Mouse (Mus musculus): ENCODE results near the gene Mrpl23. TPM values are rescaled to one million over a fixed set of nuclear protein-coding genes. Genes with fewer than 3 reads are reported as not detected.

Gene Mrpl23
- polyA plus RNA-seq, 1 experiment = 5.9 TPM

DNA sequence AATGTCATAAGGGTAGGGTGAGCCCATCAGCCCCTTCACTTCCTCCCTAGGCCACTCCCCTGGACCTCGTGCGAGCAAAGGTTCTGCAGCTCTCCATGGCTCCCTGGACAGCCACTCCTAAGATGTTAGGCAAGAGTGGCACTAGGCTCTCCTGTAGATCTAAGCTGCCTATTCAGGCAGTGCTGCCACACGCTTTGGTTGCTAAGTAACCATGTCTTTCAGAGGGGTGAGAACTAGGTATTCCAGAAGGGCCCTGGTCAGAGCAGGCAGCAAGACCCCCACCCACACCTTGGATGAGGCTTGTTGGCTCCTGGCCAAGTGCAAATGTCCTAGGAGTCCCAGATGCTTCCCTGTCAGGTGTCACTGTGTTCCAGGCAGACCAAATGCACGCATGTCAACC is 26.0 kb upstream of the Mrpl23 start:
- no peak overlapping the region for H3K27ac ChIP-seq (ENCODE audit: control insufficient read depth, insufficient read depth, low read depth, low read length)
- no peaks in the 10 kb centered on the region for H3K4me1 ChIP-seq (ENCODE audit: control insufficient read depth, insufficient read depth, low read length)
- H3K36me3 ChIP-seq (ENCODE audit: control insufficient read depth, insufficient read depth, low read length) = no peaks in the 10 kb centered on the region

DNA sequence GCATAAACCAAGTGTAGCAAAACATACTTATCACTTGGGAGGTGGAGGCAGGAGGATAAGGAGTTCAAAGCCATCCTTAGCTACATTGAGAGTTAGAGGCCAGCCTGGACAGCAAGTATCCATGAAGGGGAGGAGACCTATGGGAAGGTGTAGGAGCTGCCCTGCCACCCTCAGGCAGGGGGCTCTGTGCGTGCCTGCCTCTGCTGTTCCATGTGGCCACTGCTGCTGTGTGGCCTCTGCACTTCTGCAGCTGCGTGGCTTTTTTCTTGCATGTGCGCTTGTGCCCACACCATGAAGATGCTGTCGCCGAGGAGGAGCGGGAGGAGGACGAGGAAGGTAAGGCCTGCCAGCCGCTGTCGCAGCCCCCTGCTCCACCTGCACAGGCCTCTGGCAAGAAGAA is 25.0 kb upstream of the Mrpl23 start:
- Histone ChIP-seq H3K36me3 (ENCODE audit: control insufficient read depth, insufficient read depth, low read length) (no peaks in the 10 kb centered on the region), H3K27me3 (ENCODE audit: control insufficient read depth, insufficient read depth, low read length) (no peaks in the 10 kb centered on the region), H3K4me3 (ENCODE audit: control insufficient read depth, low read depth, low read length) (no peak overlapping the region), H3K4me1 (ENCODE audit: control insufficient read depth, insufficient read depth, low read length) (no peaks in the 10 kb centered on the region), H3K27ac (ENCODE audit: control insufficient read depth, insufficient read depth, low read depth, low read length) (no peak overlapping the region)
- no peak for TF ChIP-seq POLR2A (IDR thresholded peaks at IDR 0.05; ENCODE audit: control insufficient read depth, low read depth, low read length)
- no peak for TF ChIP-seq CTCF (IDR thresholded peaks at IDR 0.05; ENCODE audit: control insufficient read depth, insufficient read depth, insufficient replicate concordance, low read depth, low read length)

More for the DNA sequence above, 26.0 kb upstream of the Mrpl23 start:
- TF ChIP-seq CTCF (IDR thresholded peaks at IDR 0.05; ENCODE audit: control insufficient read depth, insufficient read depth, insufficient replicate concordance, low read depth, low read length) (no peak), POLR2A (IDR thresholded peaks at IDR 0.05; ENCODE audit: control insufficient read depth, low read depth, low read length) (no peak)
- Histone ChIP-seq H3K27me3 (ENCODE audit: control insufficient read depth, insufficient read depth, low read length) (no peaks in the 10 kb centered on the region), H3K4me3 (ENCODE audit: control insufficient read depth, low read depth, low read length) (no peak overlapping the region)

DNA sequence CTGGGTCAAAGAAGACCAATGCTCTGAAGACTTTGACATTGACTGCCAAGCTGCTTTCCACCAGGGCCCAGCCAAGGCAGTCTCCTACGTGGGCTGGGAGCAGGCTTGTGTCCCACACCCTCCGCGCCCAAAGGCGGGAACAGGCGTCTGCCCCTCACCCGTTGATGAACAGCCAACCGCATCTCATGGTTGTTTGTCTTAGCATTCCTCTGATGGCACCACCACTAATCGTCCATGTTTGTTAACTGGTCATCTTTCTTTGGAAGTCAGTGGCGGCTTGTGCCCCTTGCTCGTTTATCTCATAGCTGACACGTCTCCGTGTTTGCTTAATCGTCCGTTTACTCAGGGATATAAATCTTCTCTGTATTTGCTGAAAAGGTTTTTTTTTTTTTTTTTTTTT is 23.0 kb upstream of the Mrpl23 start:
- H3K4me1 ChIP-seq (ENCODE audit: control insufficient read depth, insufficient read depth, low read length) = no peaks in the 10 kb centered on the region
- no peaks in the 10 kb centered on the region for H3K27me3 ChIP-seq (ENCODE audit: control insufficient read depth, insufficient read depth, low read length)
- no peaks in the 10 kb centered on the region for H3K36me3 ChIP-seq (ENCODE audit: control insufficient read depth, insufficient read depth, low read length)
- H3K4me3 ChIP-seq (ENCODE audit: control insufficient read depth, low read depth, low read length) = no peak overlapping the region
- H3K27ac ChIP-seq (ENCODE audit: control insufficient read depth, insufficient read depth, low read depth, low read length) = no peak overlapping the region
- no peak for TF ChIP-seq POLR2A (IDR thresholded peaks at IDR 0.05; ENCODE audit: control insufficient read depth, low read depth, low read length)
- no peak for TF ChIP-seq CTCF (IDR thresholded peaks at IDR 0.05; ENCODE audit: control insufficient read depth, insufficient read depth, insufficient replicate concordance, low read depth, low read length)

DNA sequence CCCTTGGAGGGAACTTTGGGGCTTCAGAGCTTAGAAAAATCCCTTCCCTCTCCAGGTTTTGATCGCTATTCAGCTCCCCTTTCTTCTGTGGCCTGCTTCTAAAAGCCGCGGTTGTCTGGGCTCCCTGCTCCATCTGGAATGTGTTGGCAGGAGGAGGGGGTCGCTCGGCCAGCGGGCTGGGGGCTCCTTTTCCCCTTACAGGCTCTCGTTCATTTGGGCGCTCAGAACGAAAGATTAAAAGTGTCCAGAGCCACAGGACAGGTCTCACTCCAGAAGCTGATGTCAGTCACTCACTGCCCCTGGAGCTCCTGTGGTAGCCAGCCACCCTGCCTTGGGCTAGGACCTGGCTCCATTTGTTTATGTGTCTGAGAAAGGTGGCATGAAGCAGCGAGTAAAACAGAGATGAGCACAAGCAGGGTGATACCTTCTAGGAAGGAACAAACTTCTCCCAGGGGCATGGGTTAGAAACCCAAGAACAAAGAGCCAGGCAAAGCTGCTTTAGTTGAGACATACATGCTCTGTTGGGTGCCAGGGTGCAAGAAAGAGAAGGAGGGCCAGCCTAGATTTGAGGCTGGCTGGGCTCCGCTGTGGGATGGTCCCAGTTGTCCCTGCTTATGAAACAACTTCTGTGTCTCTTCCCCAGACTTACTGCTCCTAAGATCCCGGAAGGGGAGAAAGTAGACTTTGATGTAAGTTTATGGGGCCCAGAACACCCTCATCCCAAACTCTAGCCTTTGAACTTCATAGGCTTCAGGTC is 22.3 kb upstream of the Mrpl23 start:
- Histone ChIP-seq H3K36me3 (ENCODE audit: control insufficient read depth, insufficient read depth, low read length) (no peaks in the 10 kb centered on the region), H3K4me3 (ENCODE audit: control insufficient read depth, low read depth, low read length) (no peak overlapping the region), H3K27me3 (ENCODE audit: control insufficient read depth, insufficient read depth, low read length) (no peaks in the 10 kb centered on the region), H3K4me1 (ENCODE audit: control insufficient read depth, insufficient read depth, low read length) (no peaks in the 10 kb centered on the region), H3K27ac (ENCODE audit: control insufficient read depth, insufficient read depth, low read depth, low read length) (no peak overlapping the region)
- TF ChIP-seq CTCF (IDR thresholded peaks at IDR 0.05; ENCODE audit: control insufficient read depth, insufficient read depth, insufficient replicate concordance, low read depth, low read length) (no peak), POLR2A (IDR thresholded peaks at IDR 0.05; ENCODE audit: control insufficient read depth, low read depth, low read length) (no peak)

DNA sequence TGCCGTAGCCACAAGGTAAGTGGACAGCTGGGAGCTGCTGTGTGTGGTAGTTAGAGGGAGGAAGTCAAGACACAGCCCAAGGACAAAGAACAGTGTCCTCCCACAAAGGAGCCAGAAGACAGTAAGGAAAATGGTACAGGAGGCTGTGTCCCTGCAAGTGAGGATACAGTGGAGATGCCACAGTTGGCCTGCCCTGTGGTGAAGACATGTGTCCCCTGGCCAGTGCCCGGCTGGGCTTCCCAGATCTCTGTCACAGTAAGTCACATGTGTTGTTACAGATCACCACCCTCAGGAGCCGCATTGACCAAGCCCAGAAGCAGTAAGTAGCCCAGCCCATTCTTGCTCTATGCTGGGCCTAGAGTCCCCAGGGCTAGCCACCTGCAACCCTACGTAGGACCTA is 18.4 kb upstream of the Mrpl23 start:
- Histone ChIP-seq H3K27me3 (ENCODE audit: control insufficient read depth, insufficient read depth, low read length) (no peaks in the 10 kb centered on the region), H3K4me3 (ENCODE audit: control insufficient read depth, low read depth, low read length) (no peak overlapping the region), H3K4me1 (ENCODE audit: control insufficient read depth, insufficient read depth, low read length) (no peaks in the 10 kb centered on the region), H3K27ac (ENCODE audit: control insufficient read depth, insufficient read depth, low read depth, low read length) (no peak overlapping the region), H3K36me3 (ENCODE audit: control insufficient read depth, insufficient read depth, low read length) (no peaks in the 10 kb centered on the region)
- TF ChIP-seq CTCF (IDR thresholded peaks at IDR 0.05; ENCODE audit: control insufficient read depth, insufficient read depth, insufficient replicate concordance, low read depth, low read length) = no peak
- no peak for TF ChIP-seq POLR2A (IDR thresholded peaks at IDR 0.05; ENCODE audit: control insufficient read depth, low read depth, low read length)

DNA sequence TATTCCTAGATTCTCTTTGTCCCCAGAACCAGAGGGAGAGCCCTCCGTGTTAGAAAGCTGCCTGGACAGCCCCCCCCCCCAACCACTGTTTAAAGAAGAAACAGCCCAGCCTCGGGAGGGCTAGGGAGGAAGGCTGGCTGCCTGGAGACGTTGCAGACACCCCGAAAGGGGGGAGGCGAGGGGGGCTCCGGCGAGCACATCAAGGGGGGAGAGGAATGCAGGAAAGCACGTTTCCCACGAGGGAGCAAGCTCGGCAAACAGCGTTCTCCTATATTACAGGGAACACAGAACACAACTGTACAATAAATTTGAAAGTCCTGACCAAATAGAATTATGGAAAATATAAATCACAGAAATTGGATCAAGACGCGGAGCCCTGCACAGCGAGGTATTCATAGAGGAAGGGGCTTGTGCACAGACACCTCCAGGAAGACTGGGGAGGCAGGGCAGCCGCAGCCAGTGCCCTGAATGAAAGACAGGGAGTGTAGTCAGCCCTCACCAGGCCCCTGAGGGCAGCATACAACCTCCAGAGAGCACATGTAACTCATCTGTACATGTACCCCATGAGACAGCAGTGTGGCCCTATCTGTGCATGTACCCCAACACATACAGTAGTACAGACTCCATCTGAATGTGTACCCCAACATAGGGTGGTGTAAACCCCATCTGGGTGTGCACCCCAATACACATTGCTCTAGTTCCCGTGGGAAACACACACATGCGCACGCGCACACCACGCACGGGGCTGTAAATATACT is 16.1 kb upstream of the Mrpl23 start:
- H3K27me3 ChIP-seq (ENCODE audit: control insufficient read depth, insufficient read depth, low read length) = no peaks in the 10 kb centered on the region
- no peak overlapping the region for H3K27ac ChIP-seq (ENCODE audit: control insufficient read depth, insufficient read depth, low read depth, low read length)
- H3K4me3 ChIP-seq (ENCODE audit: control insufficient read depth, low read depth, low read length) = no peak overlapping the region
- no peaks in the 10 kb centered on the region for H3K36me3 ChIP-seq (ENCODE audit: control insufficient read depth, insufficient read depth, low read length)
- H3K4me1 ChIP-seq (ENCODE audit: control insufficient read depth, insufficient read depth, low read length) = no peaks in the 10 kb centered on the region
- no peak for TF ChIP-seq POLR2A (IDR thresholded peaks at IDR 0.05; ENCODE audit: control insufficient read depth, low read depth, low read length)
- no peak for TF ChIP-seq CTCF (IDR thresholded peaks at IDR 0.05; ENCODE audit: control insufficient read depth, insufficient read depth, insufficient replicate concordance, low read depth, low read length)

DNA sequence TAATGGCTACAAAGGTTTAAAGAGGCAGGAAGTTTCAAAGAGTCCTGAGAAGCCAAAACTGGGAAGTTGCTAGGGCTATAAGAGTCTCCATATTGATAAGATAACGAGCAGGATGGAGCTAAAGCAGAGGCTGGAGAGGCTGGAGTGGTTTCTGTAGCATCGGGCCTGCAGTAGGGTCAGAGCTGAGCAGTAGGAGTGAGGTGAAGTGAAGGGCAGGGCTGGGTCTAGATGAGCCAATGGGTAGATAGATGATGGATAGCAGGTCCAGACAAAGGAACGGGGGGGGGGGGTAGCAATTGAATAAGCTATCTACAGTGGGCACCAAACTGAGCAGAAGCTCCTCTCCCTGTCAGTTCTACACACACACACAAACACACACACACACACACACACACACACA is 15.0 kb upstream of the Mrpl23 start:
- Histone ChIP-seq H3K27ac (ENCODE audit: control insufficient read depth, insufficient read depth, low read depth, low read length) (no peak overlapping the region), H3K4me1 (ENCODE audit: control insufficient read depth, insufficient read depth, low read length) (no peaks in the 10 kb centered on the region), H3K36me3 (ENCODE audit: control insufficient read depth, insufficient read depth, low read length) (no peaks in the 10 kb centered on the region), H3K27me3 (ENCODE audit: control insufficient read depth, insufficient read depth, low read length) (no peaks in the 10 kb centered on the region), H3K4me3 (ENCODE audit: control insufficient read depth, low read depth, low read length) (no peak overlapping the region)
- no peak for TF ChIP-seq CTCF (IDR thresholded peaks at IDR 0.05; ENCODE audit: control insufficient read depth, insufficient read depth, insufficient replicate concordance, low read depth, low read length)
- no peak for TF ChIP-seq POLR2A (IDR thresholded peaks at IDR 0.05; ENCODE audit: control insufficient read depth, low read depth, low read length)
